Mouse (Mus musculus) midbrain, embryonic 14.5 days (tissue): ENCODE measurements at regions not wholly inside any gene's neighbourhood (a gene's known extent, or its start where the extent isn't known, plus 50 kb on each side); places are given as distances from the start of the nearest gene placed in this dataset.
"Not testable (repeated sequence)": the region's sequence is repeated elsewhere in the genome, so short reads cannot be mapped to it uniquely, and the experiment has no call there.

Source experiments
- ATAC-seq: fragments of 200-750 bp; cut with Nextera tagmentation; 2 replicates; pipeline ENCODE4 v1.8.0; 2017; ENCODE audit warnings: moderate number of reproducible peaks, moderate library complexity; ENCODE audit not compliant: low FRiP score, low TSS enrichment
- DNase-seq: peaks from one replicate; pipeline ENCODE4 v3.0.0-alpha.2; 2015
- H3K27ac ChIP-seq: fragments of 300-500 bp; sonication (generic); replicated peaks from 2 replicates; pipeline ENCODE4 v1.5.1; 2014; ENCODE audit warnings: mild to moderate bottlenecking, low read depth, low read length, moderate library complexity
- H3K27me3 ChIP-seq: fragments of 300-500 bp; sonication (generic); 2 replicates; pipeline ENCODE4 v1.6.1; 2014; ENCODE audit warnings: low read length, control low read depth, mixed read lengths; ENCODE audit not compliant: control insufficient read depth, insufficient read depth
- H3K36me3 ChIP-seq: fragments of 300-500 bp; sonication (generic); 2 replicates; pipeline ENCODE4 v1.6.1; 2014; ENCODE audit warnings: low read length, control low read depth; ENCODE audit not compliant: control insufficient read depth, insufficient read depth
- H3K4me1 ChIP-seq: fragments of 300-500 bp; sonication (generic); 2 replicates; pipeline ENCODE4 v1.6.1; 2014; ENCODE audit warnings: mild to moderate bottlenecking, antibody characterized with exemption, low read length, control low read depth; ENCODE audit not compliant: control insufficient read depth, insufficient read depth
- H3K4me2 ChIP-seq: fragments of 300-500 bp; sonication (generic); 2 replicates; pipeline ENCODE4 v1.6.1; 2014; ENCODE audit warnings: mild to moderate bottlenecking, low read length, moderate library complexity
- H3K4me3 ChIP-seq: fragments of 300-500 bp; sonication (generic); replicated peaks from 2 replicates; pipeline ENCODE4 v1.5.1; 2014; ENCODE audit warnings: low read depth, low read length
- H3K9ac ChIP-seq: fragments of 300-500 bp; sonication (generic); replicated peaks from 2 replicates; pipeline ENCODE4 v1.6.1; 2014; ENCODE audit warnings: mild to moderate bottlenecking, low read length, moderate library complexity
- H3K9me3 ChIP-seq: fragments of 300-500 bp; sonication (generic); 2 replicates; pipeline ENCODE4 v1.6.1; 2016; ENCODE audit warnings: low read length, control low read depth, mixed read lengths; ENCODE audit not compliant: control insufficient read depth
- WGBS: fragments of 180-500 bp; shearing (Covaris S2); extraction: QIAGEN DNeasy Blood & Tissue Kit; methylation state at CpG from one replicate; pipeline ENCODE4 v1.1.7; 2014; 5-methylcytosine and 5-hydroxymethylcytosine counted together

- Histone ChIP-seq H3K36me3 (no peaks in the 10 kb centered on the region), H3K4me1 (no peaks in the 10 kb centered on the region), H3K9me3 (no peaks in the 10 kb centered on the region), H3K27ac (no peak overlapping the region), H3K4me3 (no peak overlapping the region), H3K4me2 (no peak overlapping the region), H3K27me3 (no peaks in the 10 kb centered on the region), H3K9ac (no peak overlapping the region)
- DNase-seq (no peak), ATAC-seq (no peak)
- WGBS: 91% methylated on average over 6 of the region's 6 CpGs
These were observed 112.3 kb upstream of the Supt20 start for GRCm38 (mm10) chr3:54580339-54580738.

GRCm38 (mm10) chr3:54585781-54586180, 106.8 kb upstream of the Supt20 start:
- not testable (repeated sequence) for H3K36me3 ChIP-seq, H3K27ac ChIP-seq, H3K4me1 ChIP-seq, H3K9ac ChIP-seq, H3K4me3 ChIP-seq, H3K9me3 ChIP-seq, H3K4me2 ChIP-seq, DNase-seq, H3K27me3 ChIP-seq, ATAC-seq
- 87% methylated on average over 9 of the region's 10 CpGs for WGBS

GRCm38 (mm10) chr3:54587127-54587995, 105.2 kb upstream of the Supt20 start:
- Histone ChIP-seq H3K27ac (no peak overlapping the region), H3K9me3 (no peaks in the 10 kb centered on the region), H3K4me3 (no peak overlapping the region), H3K27me3 (no peaks in the 10 kb centered on the region), H3K4me1 (no peaks in the 10 kb centered on the region), H3K4me2 (no peak overlapping the region), H3K9ac (no peak overlapping the region), H3K36me3 (no peaks in the 10 kb centered on the region)
- ATAC-seq: no peak
- 84% methylated on average over 21 of the region's 21 CpGs for WGBS
- no peak for DNase-seq

GRCm38 (mm10) chr3:54588198-54588597, 104.4 kb upstream of the Supt20 start:
- ATAC-seq (no peak), DNase-seq (no peak)
- 41% methylated on average over 5 of the region's 5 CpGs for WGBS
- Histone ChIP-seq H3K4me2 (no peak overlapping the region), H3K9me3 (no peaks in the 10 kb centered on the region), H3K4me3 (no peak overlapping the region), H3K36me3 (no peaks in the 10 kb centered on the region), H3K4me1 (no peaks in the 10 kb centered on the region), H3K9ac (no peak overlapping the region), H3K27me3 (no peaks in the 10 kb centered on the region), H3K27ac (no peak overlapping the region)

- 61% methylated on average over 9 of the region's 9 CpGs for WGBS
- H3K27ac ChIP-seq: no peak overlapping the region
- H3K27me3 ChIP-seq: no peaks in the 10 kb centered on the region
- no peak for DNase-seq
- H3K4me3 ChIP-seq: no peak overlapping the region
- no peaks in the 10 kb centered on the region for H3K9me3 ChIP-seq
- no peak for ATAC-seq
- H3K4me1 ChIP-seq: no peaks in the 10 kb centered on the region
- no peak overlapping the region for H3K4me2 ChIP-seq
- no peak overlapping the region for H3K9ac ChIP-seq
- H3K36me3 ChIP-seq: no peaks in the 10 kb centered on the region
These were observed 102.6 kb upstream of the Supt20 start for GRCm38 (mm10) chr3:54589976-54590375.

- Histone ChIP-seq H3K4me2 (no peak overlapping the region), H3K27me3 (no peaks in the 10 kb centered on the region), H3K9ac (no peak overlapping the region), H3K4me1 (no peaks in the 10 kb centered on the region), H3K9me3 (no peaks in the 10 kb centered on the region), H3K27ac (no peak overlapping the region), H3K36me3 (no peaks in the 10 kb centered on the region), H3K4me3 (no peak overlapping the region)
- ATAC-seq: no peak
- 65% methylated on average over 3 of the region's 3 CpGs for WGBS
- no peak for DNase-seq
These were observed 101.4 kb upstream of the Supt20 start for GRCm38 (mm10) chr3:54591160-54591559.

GRCm38 (mm10) chr3:54592064-54592463, 100.5 kb upstream of the Supt20 start:
- Histone ChIP-seq H3K9ac (no peak overlapping the region), H3K4me3 (no peak overlapping the region), H3K36me3 (no peaks in the 10 kb centered on the region), H3K9me3 (no peaks in the 10 kb centered on the region), H3K4me2 (no peak overlapping the region), H3K27ac (no peak overlapping the region), H3K4me1 (no peaks in the 10 kb centered on the region), H3K27me3 (no peaks in the 10 kb centered on the region)
- ATAC-seq (no peak), DNase-seq (no peak)
- 94% methylated on average over 2 of the region's 2 CpGs for WGBS

GRCm38 (mm10) chr3:54592655-54593428, 99.8 kb upstream of the Supt20 start:
- no peak overlapping the region for H3K4me2 ChIP-seq
- H3K9ac ChIP-seq: no peak overlapping the region
- no peak overlapping the region for H3K27ac ChIP-seq
- no peaks in the 10 kb centered on the region for H3K27me3 ChIP-seq
- no peaks in the 10 kb centered on the region for H3K9me3 ChIP-seq
- no peaks in the 10 kb centered on the region for H3K4me1 ChIP-seq
- DNase-seq (no peak), ATAC-seq (no peak)
- H3K36me3 ChIP-seq: no peaks in the 10 kb centered on the region
- no peak overlapping the region for H3K4me3 ChIP-seq
- 76% methylated on average over 14 of the region's 14 CpGs for WGBS

- no peak overlapping the region for H3K4me3 ChIP-seq
- no peaks in the 10 kb centered on the region for H3K9me3 ChIP-seq
- 95% methylated on average over 3 of the region's 3 CpGs for WGBS
- no peak overlapping the region for H3K4me2 ChIP-seq
- ATAC-seq: no peak
- H3K36me3 ChIP-seq: no peaks in the 10 kb centered on the region
- peaks cover 5% of the 10 kb centered on the region for H3K4me1 ChIP-seq
- H3K27ac ChIP-seq: no peak overlapping the region
- DNase-seq: no peak
- H3K27me3 ChIP-seq: no peaks in the 10 kb centered on the region
- no peak overlapping the region for H3K9ac ChIP-seq
These were observed 97.4 kb upstream of the Supt20 start for GRCm38 (mm10) chr3:54595193-54595592.
